Mouse (Mus musculus) limb, embryonic 13.5 days (tissue): Measurements from ENCODE around the gene Emilin3. TPM values are rescaled to one million over a fixed set of nuclear protein-coding genes. Genes with fewer than 3 reads are reported as not detected.

Source experiments
- ATAC-seq: fragments of 200-750 bp; cut with Nextera tagmentation; 2 replicates; pipeline ENCODE4 v1.8.0; 2017; ENCODE audit warnings: low read depth, moderate number of reproducible peaks, moderate TSS enrichment; ENCODE audit not compliant: low FRiP score
- H3K27ac ChIP-seq: fragments of 300-500 bp; sonication (generic); 2 replicates; pipeline ENCODE4 v1.5.1; 2015; ENCODE audit warnings: inconsistent platforms, mild to moderate bottlenecking, moderate library complexity
- H3K27me3 ChIP-seq: fragments of 300-500 bp; sonication (generic); 2 replicates; pipeline ENCODE4 v1.6.1; 2015; ENCODE audit warnings: mild to moderate bottlenecking, inconsistent platforms
- H3K36me3 ChIP-seq: fragments of 300-500 bp; sonication (generic); 2 replicates; pipeline ENCODE4 v1.6.1; 2015; ENCODE audit warnings: inconsistent platforms, mild to moderate bottlenecking, moderate library complexity
- H3K4me1 ChIP-seq: fragments of 300-500 bp; sonication (generic); 2 replicates; pipeline ENCODE4 v1.6.1; 2015; ENCODE audit warnings: inconsistent platforms
- H3K4me2 ChIP-seq: fragments of 300-500 bp; sonication (generic); replicated peaks from 2 replicates; pipeline ENCODE4 v1.6.1; 2015; ENCODE audit warnings: inconsistent platforms, mild to moderate bottlenecking, moderate library complexity
- H3K4me3 ChIP-seq: fragments of 300-500 bp; sonication (generic); 2 replicates; pipeline ENCODE4 v1.5.1; 2015; ENCODE audit warnings: moderate library complexity, mild to moderate bottlenecking, inconsistent platforms
- H3K9ac ChIP-seq: fragments of 300-500 bp; sonication (generic); 2 replicates; pipeline ENCODE4 v1.6.1; 2015; ENCODE audit warnings: mild to moderate bottlenecking, inconsistent platforms
- H3K9me3 ChIP-seq: fragments of 300-500 bp; sonication (generic); 2 replicates; pipeline ENCODE4 v1.6.1; 2016; ENCODE audit warnings: inconsistent platforms
- WGBS: fragments of 180-500 bp; shearing (Covaris S2); methylation state at CpG from one replicate; pipeline ENCODE4 v1.1.7; 2015; 5-methylcytosine and 5-hydroxymethylcytosine counted together
- polyA plus RNA-seq: library from polyadenylated mRNA; unstranded; fragments of >200 nt; fragmentation: Nextera tagmentation; extraction: Ambion mirVana; gene quantifications from 2 replicates; pipeline ENCODE4 v1.2.1, GENCODE M21; 2015

The Emilin3 gene
- polyA plus RNA-seq, 1 experiment from 2014 or later: 30.2 TPM

DNA sequence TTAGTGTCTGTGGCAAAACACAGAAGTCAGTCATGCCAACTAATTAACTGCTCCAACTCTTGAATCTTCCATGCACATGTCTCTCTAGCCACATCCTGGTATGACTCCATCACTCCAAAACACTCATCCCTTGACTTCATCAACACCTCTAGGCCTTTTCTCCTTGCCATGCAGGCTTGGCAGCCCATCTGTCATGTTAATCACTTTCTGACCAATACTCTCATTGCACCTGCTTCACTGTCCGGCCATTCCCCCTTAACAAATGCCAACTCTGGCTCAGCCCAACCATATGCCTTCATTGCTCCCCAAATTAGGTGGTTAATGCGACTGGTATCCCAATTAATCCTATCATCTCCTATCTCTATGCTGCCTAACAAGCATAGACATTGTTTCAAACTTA lies 46.9 kb downstream of the Emilin3 start:
- H3K4me2 ChIP-seq: no peak overlapping the region
- 76% methylated on average over 2 of the region's 2 CpGs for WGBS
- no peak for ATAC-seq
- H3K9me3 ChIP-seq: no peaks in the 10 kb centered on the region
- H3K4me1 ChIP-seq: no peaks in the 10 kb centered on the region
- H3K36me3 ChIP-seq: no peaks in the 10 kb centered on the region
- H3K9ac ChIP-seq: no peak overlapping the region
- no peaks in the 10 kb centered on the region for H3K27me3 ChIP-seq
- no peak overlapping the region for H3K27ac ChIP-seq
- H3K4me3 ChIP-seq: no peak overlapping the region

DNA sequence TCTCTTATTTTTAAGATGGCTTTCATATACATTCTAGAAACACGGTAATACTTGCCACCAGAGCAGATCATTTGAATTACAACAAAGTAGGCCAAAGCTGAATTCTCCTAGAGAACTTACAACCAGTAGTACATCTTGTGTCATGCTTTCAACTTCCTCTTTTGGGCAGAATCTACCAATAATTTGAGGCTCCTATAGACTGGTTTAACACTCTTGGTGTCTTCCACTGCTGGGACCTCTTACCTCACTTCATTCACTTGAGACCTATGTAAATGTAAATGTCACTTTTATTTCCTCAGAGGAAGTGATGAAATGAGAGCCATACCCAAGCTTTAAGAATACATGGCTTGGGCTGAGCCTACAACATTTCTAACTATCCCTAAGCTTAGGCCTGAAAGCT lies 48.0 kb downstream of the Emilin3 start:
- H3K36me3 ChIP-seq: no peaks in the 10 kb centered on the region
- H3K9ac ChIP-seq: no peak overlapping the region
- H3K4me1 ChIP-seq: no peaks in the 10 kb centered on the region
- H3K27me3 ChIP-seq: no peaks in the 10 kb centered on the region
- no peak overlapping the region for H3K4me3 ChIP-seq
- H3K4me2 ChIP-seq: no peak overlapping the region
- no peak overlapping the region for H3K27ac ChIP-seq
- ATAC-seq: no peak
- 90% methylated on average over 1 of the region's 1 CpGs for WGBS
- H3K9me3 ChIP-seq: no peaks in the 10 kb centered on the region

DNA sequence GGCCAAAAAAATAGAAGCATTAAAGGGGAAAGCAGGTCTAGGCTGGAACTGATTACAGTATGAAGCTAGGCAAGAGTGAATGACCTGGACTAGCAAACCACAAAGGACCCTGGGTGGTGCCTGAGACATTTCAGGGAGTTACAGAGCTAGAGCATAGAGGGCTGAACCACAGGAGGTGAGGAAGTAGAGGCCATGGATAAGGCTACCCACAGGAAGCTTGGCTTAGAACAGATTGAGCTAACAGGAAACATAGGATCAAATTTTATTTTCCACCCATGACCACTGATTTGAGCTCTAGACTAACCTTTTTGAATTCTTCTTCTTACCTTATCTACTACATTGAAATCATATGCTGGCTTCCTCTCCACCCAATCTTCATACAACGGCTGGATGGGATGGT lies 51.8 kb downstream of the Emilin3 start:
- no peak overlapping the region for H3K9ac ChIP-seq
- no peak overlapping the region for H3K4me2 ChIP-seq
- WGBS: 84% methylated on average over 1 of the region's 1 CpGs
- H3K4me1 ChIP-seq: no peaks in the 10 kb centered on the region
- no peaks in the 10 kb centered on the region for H3K9me3 ChIP-seq
- H3K36me3 ChIP-seq: no peaks in the 10 kb centered on the region
- no peaks in the 10 kb centered on the region for H3K27me3 ChIP-seq
- H3K4me3 ChIP-seq: no peak overlapping the region
- no peak overlapping the region for H3K27ac ChIP-seq
- no peak for ATAC-seq

Other genes starting within 250 kb of the Emilin3 start
- 72.3 and 75.7 TPM in 2 replicates for gene Plcg1, start 181.0 kb downstream of the Emilin3 start, polyA plus RNA-seq
- 12.6 and 12.9 TPM in 2 replicates for gene Zhx3, start 39.3 kb downstream of the Emilin3 start, polyA plus RNA-seq
- 2.4 and 2.9 TPM in 2 replicates for gene Lpin3, start 31.7 kb downstream of the Emilin3 start, polyA plus RNA-seq
- 41.6 and 45.4 TPM in 2 replicates for gene Chd6, start 196.7 kb upstream of the Emilin3 start, polyA plus RNA-seq